Mouse (Mus musculus) heart, embryonic 14.5 days (tissue): ENCODE data around the gene Mllt3. TPM values are rescaled to one million over a fixed set of nuclear protein-coding genes. Genes with fewer than 3 reads are reported as not detected.

Experiments
- ATAC-seq: fragments of 200-750 bp; cut with Nextera tagmentation; 2 replicates; pipeline ENCODE4 v1.8.0; 2017; ENCODE audit warnings: low read depth, moderate TSS enrichment; ENCODE audit not compliant: insufficient number of reproducible peaks, insufficient read depth, low FRiP score
- H3K27ac ChIP-seq, 2 experiments: fragments of 200-500 bp in 1 of 2; fragments of 300-500 bp in 1 of 2; sonication (generic) in 1 of 2; replicated peaks in 1 of 2; 2 replicates each; pipeline ENCODE4 v1.5.1; 2012 to 2014; ENCODE audit warnings: low read depth in 2 of 2, low read length in 2 of 2, control low read depth in 1 of 2, mild to moderate bottlenecking in 1 of 2, mixed read lengths in 1 of 2; ENCODE audit not compliant: control insufficient read depth in 1 of 2, insufficient read depth in 1 of 2
- H3K27me3 ChIP-seq: fragments of 300-500 bp; sonication (generic); 2 replicates; pipeline ENCODE4 v1.6.1; 2014; ENCODE audit warnings: mild to moderate bottlenecking, low read length, control low read depth; ENCODE audit not compliant: control insufficient read depth, insufficient read depth
- H3K36me3 ChIP-seq: fragments of 300-500 bp; sonication (generic); 2 replicates; pipeline ENCODE4 v1.6.1; 2014; ENCODE audit warnings: mild to moderate bottlenecking, control low read depth, low read length, mixed read lengths; ENCODE audit not compliant: control insufficient read depth, insufficient read depth
- H3K4me1 ChIP-seq, 2 experiments: fragments of 200-500 bp in 1 of 2; fragments of 300-500 bp in 1 of 2; sonication (generic) in 1 of 2; 2 replicates each; pipeline ENCODE4 v1.6.1; 2012 to 2014; ENCODE audit warnings: low read length in 2 of 2, control low read depth in 1 of 2, mixed read lengths in 1 of 2; ENCODE audit not compliant: control insufficient read depth in 2 of 2, insufficient read depth in 2 of 2
- H3K4me2 ChIP-seq: fragments of 300-500 bp; sonication (generic); 2 replicates; pipeline ENCODE4 v1.6.1; 2014; ENCODE audit warnings: mild to moderate bottlenecking, low read length
- H3K4me3 ChIP-seq, 2 experiments: fragments of 200-500 bp in 1 of 2; fragments of 300-500 bp in 1 of 2; sonication (generic) in 1 of 2; 2 replicates each; pipeline ENCODE4 v1.5.1; 2012 to 2014; ENCODE audit warnings: low read length in 2 of 2, mild to moderate bottlenecking in 2 of 2, control low read depth in 1 of 2, low read depth in 1 of 2, moderate library complexity in 1 of 2; ENCODE audit not compliant: control insufficient read depth in 1 of 2, insufficient read depth in 1 of 2
- H3K9ac ChIP-seq: fragments of 300-500 bp; sonication (generic); 2 replicates; pipeline ENCODE4 v1.6.1; 2014; ENCODE audit warnings: mild to moderate bottlenecking, low read length
- H3K9me3 ChIP-seq: fragments of 300-500 bp; sonication (generic); 2 replicates; pipeline ENCODE4 v1.6.1; 2016; ENCODE audit warnings: low read length, control low read depth; ENCODE audit not compliant: control insufficient read depth
- WGBS: fragments of 180-500 bp; shearing (Covaris S2); extraction: QIAGEN DNeasy Blood & Tissue Kit; methylation state at CpG from one replicate; pipeline ENCODE4 v1.1.7; 2014; 5-methylcytosine and 5-hydroxymethylcytosine counted together
- polyA plus RNA-seq: library from polyadenylated mRNA; unstranded; fragments of >200 nt; fragmentation: Nextera tagmentation; extraction: Ambion mirVana; gene quantifications from 2 replicates; pipeline ENCODE4 v1.2.1, GENCODE M21; 2014

Gene Mllt3
- polyA plus RNA-seq, 1 experiment from 2014 or later: 33.0 TPM

DNA sequence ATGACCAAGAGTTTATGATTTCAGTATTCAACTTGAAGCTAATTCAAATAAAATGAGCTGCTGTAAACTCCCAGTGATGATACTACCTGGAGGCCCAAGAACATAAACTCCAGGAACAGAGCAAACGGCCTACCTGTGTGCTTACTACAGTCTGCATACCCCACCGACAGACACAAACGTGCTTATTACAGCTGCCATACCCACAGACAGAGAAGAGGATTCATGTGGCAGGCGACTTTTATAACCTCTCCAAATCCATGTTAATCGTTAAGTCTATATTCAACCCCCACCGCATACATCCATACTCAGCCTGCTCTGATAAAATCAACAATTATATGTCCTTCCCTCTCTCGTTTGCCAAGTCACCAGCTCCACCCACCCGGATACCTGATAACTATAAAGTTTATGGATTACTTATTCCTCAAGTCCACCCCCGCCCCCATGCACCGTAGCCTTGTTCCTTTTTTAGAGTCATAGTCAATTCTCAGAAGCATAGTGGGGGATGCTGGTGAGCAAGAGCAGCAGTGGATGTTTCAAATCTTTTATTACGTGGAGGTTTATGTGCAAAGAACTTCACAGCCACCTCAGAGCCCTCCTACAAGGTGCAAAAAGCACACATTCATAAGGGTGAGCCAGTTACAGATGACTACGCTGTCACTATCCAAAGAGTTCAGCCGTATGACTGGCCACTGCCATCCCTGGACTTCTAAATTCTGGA, 70.0 kb downstream of the Mllt3 start:
- H3K36me3 ChIP-seq: no peaks in the 10 kb centered on the region
- H3K27me3 ChIP-seq: no peaks in the 10 kb centered on the region
- H3K9me3 ChIP-seq: no peaks in the 10 kb centered on the region
- H3K4me3 ChIP-seq: no peak overlapping the region
- H3K4me1 ChIP-seq: peaks cover 0 to under 1% of the 10 kb centered on the region in 2 experiments; a peak in 1 of 4 replicates
- no peak overlapping the region for H3K4me2 ChIP-seq
- WGBS: 91% methylated on average over 13 of the region's 13 CpGs
- H3K9ac ChIP-seq: no peak overlapping the region
- no peak for ATAC-seq
- H3K27ac ChIP-seq: no peak overlapping the region

DNA sequence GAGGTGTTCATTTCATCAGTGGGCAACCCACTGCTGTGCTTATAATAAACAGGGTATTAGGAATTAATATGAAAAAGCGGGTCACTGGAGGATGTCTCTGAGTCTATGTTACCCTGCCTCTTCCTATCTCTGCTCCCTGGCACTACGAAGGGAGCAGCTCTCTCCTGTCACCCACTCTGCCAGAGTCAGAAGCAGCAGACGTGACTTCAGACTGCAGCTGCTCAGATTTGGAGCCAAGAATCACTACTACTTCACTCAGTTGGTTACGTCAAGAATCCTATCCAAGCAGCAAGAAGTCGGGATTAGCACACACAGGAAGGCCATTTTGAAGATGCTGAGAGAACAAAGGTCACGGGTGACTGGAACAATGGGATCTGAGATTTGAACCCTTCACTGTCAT, 71.3 kb downstream of the Mllt3 start:
- Histone ChIP-seq H3K9ac (no peak overlapping the region), H3K27me3 (no peaks in the 10 kb centered on the region), H3K9me3 (no peaks in the 10 kb centered on the region), H3K4me1 (no peaks in the 10 kb centered on the region), H3K4me3 (no peak overlapping the region), H3K4me2 (no peak overlapping the region), H3K36me3 (no peaks in the 10 kb centered on the region), H3K27ac (no peak overlapping the region)
- ATAC-seq: no peak
- WGBS: 77% methylated on average over 6 of the region's 6 CpGs

DNA sequence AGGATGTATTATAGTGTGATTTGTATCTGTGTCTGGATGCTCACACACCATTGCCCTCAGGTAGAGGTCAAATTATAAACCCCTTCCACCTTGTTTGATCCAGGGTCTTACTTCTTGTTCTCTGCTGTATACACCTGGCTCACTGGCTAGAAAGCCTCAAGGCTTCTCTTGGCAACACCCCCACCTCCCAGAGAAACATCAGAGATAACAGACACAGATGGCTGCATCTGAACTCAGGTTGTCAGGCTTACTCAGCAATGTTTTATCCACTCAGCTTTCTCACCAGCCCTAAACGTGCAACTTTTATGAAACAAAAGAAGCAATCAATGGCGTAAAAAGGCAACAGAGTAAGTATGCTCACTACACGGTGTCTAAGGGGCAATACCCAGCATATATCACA, 75.3 kb downstream of the Mllt3 start:
- Histone ChIP-seq H3K9ac (no peak overlapping the region), H3K36me3 (no peaks in the 10 kb centered on the region), H3K4me3 (no peak overlapping the region), H3K9me3 (no peaks in the 10 kb centered on the region), H3K4me2 (no peak overlapping the region), H3K4me1 (peaks cover 0 to 3% of the 10 kb centered on the region in 2 experiments; a peak in 2 of 4 replicates), H3K27ac (no peak overlapping the region), H3K27me3 (no peaks in the 10 kb centered on the region)
- 76% methylated on average over 3 of the region's 3 CpGs for WGBS
- no peak for ATAC-seq

DNA sequence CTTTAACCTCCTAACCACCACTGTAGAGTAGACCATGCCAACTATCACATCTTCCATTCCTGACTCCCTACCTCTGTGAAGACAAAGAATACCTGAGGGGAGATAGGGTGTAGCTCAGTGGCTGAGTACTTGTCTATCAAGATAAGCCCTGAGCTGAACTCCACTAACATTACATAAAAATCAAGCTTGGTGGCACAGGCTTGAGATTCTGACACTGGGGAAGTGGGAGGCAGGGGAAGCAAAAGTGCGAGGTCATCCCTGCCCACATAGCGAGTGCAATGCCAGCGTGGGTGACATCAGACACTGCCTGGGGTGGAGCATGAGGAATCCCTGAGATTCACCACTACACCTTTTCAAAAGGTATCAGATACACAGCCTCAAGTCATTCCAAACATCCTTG, 76.0 kb downstream of the Mllt3 start:
- Histone ChIP-seq H3K9ac (no peak overlapping the region), H3K9me3 (no peaks in the 10 kb centered on the region), H3K4me2 (no peak overlapping the region), H3K4me1 (peaks cover 0 to 3% of the 10 kb centered on the region in 2 experiments; a peak in 2 of 4 replicates), H3K27ac (no peak overlapping the region), H3K36me3 (no peaks in the 10 kb centered on the region), H3K27me3 (no peaks in the 10 kb centered on the region), H3K4me3 (no peak overlapping the region)
- WGBS: 91% methylated on average over 3 of the region's 3 CpGs
- ATAC-seq: no peak

DNA sequence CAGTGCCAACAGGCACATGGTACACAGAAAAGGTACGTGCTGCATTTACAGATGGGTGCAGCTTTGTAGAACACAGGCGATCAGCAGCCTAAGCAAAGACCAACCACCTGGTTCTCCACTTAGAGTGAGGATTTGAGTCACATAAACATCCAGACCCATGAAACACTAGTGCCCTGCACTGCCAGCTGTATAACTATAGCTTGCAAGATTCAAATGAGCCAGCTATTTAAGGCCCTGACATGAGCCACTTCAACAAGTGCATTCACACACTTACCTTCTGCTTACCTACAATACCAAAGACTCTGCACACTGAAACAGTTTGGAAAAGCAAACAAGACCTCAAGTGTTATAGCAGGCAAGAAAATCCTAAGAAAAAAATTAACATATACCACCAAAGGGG, 78.0 kb downstream of the Mllt3 start:
- no peak overlapping the region for H3K4me3 ChIP-seq
- H3K9me3 ChIP-seq: no peaks in the 10 kb centered on the region
- peaks cover 0 to 3% of the 10 kb centered on the region in 2 experiments; a peak in 2 of 4 replicates for H3K4me1 ChIP-seq
- 86% methylated on average over 2 of the region's 2 CpGs for WGBS
- no peak overlapping the region for H3K4me2 ChIP-seq
- H3K27me3 ChIP-seq: no peaks in the 10 kb centered on the region
- H3K27ac ChIP-seq: no peak overlapping the region
- H3K36me3 ChIP-seq: no peaks in the 10 kb centered on the region
- H3K9ac ChIP-seq: no peak overlapping the region
- no peak for ATAC-seq

DNA sequence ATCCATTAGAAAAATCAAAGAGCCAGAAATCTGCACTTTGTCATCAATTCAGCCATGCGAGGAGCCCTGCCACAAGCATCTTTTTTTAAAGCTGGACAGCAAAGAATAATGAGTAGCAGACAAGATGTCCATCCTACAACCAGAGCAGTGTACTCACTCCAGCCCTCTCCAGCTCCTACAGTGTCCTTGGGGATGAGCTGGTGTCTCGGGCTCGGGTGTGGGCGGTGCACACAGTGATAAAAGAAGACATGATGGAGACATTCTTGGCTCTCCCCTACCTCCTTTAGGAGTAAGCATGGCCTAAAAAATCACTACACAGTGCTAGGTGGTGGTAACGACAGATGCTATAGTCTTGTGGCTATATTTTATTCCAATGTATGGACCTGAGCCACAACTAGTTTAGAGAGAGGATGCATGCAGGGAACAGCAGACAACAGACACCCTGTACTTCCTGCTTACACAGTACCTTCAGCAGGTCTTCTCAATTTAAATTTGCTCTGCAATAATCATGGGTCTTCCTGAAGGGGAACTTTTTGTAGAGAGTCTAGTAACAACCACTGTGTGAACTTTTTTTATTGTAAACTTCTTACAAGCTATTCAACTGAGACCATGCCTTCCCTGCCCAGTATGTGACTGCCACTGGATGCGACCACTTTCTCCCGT, 78.6 kb downstream of the Mllt3 start:
- no peak overlapping the region for H3K4me2 ChIP-seq
- WGBS: 77% methylated on average over 7 of the region's 7 CpGs
- H3K9me3 ChIP-seq: no peaks in the 10 kb centered on the region
- H3K9ac ChIP-seq: no peak overlapping the region
- no peak overlapping the region for H3K27ac ChIP-seq
- no peak for ATAC-seq
- H3K27me3 ChIP-seq: no peaks in the 10 kb centered on the region
- H3K4me1 ChIP-seq: peaks cover 0 to 3% of the 10 kb centered on the region in 2 experiments; a peak in 2 of 4 replicates
- H3K4me3 ChIP-seq: no peak overlapping the region
- no peaks in the 10 kb centered on the region for H3K36me3 ChIP-seq

DNA sequence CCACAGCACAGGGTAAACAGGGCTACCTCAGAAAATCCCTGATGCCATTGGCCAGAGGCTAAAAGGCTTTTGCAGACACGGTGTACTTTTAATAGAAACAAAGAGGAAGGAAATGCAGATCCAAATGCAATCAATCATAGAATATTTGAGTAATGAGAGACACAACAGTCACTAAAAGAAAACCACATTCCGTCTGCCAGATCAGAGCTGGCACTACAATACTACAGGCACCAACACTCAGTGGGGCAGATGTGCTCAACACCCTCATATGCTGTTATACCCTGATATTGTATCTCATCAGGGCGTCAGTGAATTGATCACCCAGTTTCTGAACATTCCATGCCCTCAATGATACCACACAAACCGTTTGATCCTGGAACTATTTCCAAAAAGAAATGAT, 79.4 kb downstream of the Mllt3 start:
- no peak for ATAC-seq
- Histone ChIP-seq H3K36me3 (no peaks in the 10 kb centered on the region), H3K27ac (no peak overlapping the region), H3K4me3 (no peak overlapping the region), H3K9ac (no peak overlapping the region), H3K27me3 (no peaks in the 10 kb centered on the region), H3K9me3 (no peaks in the 10 kb centered on the region), H3K4me2 (no peak overlapping the region), H3K4me1 (peaks cover 0 to 3% of the 10 kb centered on the region in 2 experiments; a peak in 2 of 4 replicates)
- WGBS: 59% methylated on average over 4 of the region's 4 CpGs
